Mouse (Mus musculus) liver, embryonic 14.5 days (tissue): Measurements from ENCODE around the gene Tlx2.

ENCODE experiments used
- CTCF ChIP-seq: IDR thresholded peaks from 2 replicates; pipeline ENCODE4 v1.5.1; 2016; ENCODE audit warnings: antibody characterized with exemption, low read depth, control low read depth
- EP300 ChIP-seq: IDR thresholded peaks from 2 replicates; pipeline ENCODE4 v1.6.1; 2016; ENCODE audit warnings: antibody characterized with exemption, low read depth

- TF ChIP-seq CTCF (no peak), EP300 (no peak)
Observed at GRCm38 (mm10) chr6:83049367-83049766, 20.7 kb downstream of the Tlx2 start.
